Mouse (Mus musculus) v-Abl transformed pro-B cells (cell line): ENCODE measurements around the gene Fosb.

Experiments used
- in situ Hi-C, 2 experiments: fragments of 400-800 bp; cut with MboI; formaldehyde crosslinking; loops; one replicate each; pipeline ENCODE4 v1.15.1; 2025; ENCODE audit not compliant: unreplicated experiment in 2 of 2

Fosb gene

DNA sequence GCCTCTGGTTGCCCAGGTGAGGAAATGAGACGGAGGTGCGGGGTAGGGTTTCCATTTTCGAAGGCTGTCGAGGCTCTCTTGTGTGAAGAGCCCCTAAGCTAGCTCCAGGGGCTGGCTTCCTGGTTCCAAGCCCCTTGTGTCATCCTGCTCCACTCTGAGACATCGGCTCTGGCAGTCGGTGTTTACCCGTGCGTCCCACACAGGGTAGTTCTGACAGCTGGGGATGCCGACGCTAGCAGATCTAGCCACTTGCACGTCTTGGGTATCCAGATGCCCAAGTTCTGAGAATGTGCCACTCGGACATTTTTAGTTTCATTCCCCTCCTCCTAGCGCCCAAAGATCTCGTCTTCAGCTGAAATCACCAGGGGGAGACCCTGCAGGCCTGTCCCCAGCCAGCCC lies 26.4 kb downstream of the Fosb start:
- in situ Hi-C loops: loop anchor here (5.0 to 10.0 kb wide), 5 partner anchors 41 to 119 kb away; partner anchors contain the start of gene Gipr (in 1 of the 2)

DNA sequence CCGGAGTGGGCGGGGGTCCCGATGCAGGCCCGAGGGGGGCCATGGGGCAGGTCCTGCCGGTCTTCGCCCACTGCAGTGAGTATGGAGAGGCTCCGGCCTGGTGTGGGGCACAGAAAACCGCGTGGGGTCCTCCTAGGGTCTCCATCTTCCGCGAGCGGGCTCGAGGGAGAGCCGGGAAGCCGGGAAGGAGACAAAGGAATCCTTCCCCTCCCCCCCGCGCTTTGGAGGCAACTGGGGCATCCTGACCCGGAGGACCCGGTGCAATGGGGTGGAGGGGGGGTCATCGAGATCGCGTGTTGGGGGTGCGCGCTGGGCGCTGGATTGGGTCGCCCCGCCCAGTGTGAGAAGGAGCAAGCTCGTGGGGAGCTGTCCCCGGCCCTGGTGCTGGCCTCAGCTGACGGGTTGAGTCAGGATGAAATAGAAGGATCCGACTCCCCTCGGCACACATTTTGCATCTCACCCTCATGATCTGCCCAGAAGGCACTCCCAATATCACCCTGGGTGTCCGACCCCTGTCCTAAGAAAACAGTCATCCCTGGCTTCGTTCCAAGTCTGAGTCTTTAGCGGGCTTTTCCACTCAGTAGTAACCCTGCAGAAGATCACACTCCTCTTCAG lies 27.0 kb downstream of the Fosb start:
- in situ Hi-C loops: loop anchor here (5.0 to 10.0 kb wide), 5 partner anchors 41 to 118 kb away; partner anchors contain the start of gene Gipr (in 1 of the 2)

DNA sequence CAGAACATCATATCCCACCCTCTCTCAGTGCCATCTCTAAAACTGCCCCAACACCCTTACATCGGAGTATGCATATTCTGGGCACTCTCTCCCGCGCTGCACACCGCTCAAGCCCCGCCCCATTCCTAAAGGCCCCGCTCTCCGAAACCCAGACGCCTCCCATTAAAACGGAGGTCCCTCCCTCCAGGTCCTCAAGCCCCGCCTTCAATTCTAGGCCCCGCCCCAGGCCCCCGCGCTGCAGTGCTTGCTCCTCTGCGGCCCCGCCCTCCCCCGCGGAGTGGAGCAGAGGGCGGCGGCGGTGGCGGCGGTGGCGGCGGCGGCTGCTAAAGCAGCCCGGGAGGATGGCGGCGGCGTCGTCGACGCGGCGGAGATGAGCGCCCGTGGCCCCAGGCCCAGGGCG lies 27.5 kb downstream of the Fosb start, which contains the start of gene Rtn2:
Rtn2 (plus strand) TSS at position 240 of the 400 bp plus-strand sequence.
- in situ Hi-C loops: loop anchor here (5.0 to 10.0 kb wide), 5 partner anchors 40 to 118 kb away; partner anchors contain the start of gene Gipr (in 1 of the 2)

DNA sequence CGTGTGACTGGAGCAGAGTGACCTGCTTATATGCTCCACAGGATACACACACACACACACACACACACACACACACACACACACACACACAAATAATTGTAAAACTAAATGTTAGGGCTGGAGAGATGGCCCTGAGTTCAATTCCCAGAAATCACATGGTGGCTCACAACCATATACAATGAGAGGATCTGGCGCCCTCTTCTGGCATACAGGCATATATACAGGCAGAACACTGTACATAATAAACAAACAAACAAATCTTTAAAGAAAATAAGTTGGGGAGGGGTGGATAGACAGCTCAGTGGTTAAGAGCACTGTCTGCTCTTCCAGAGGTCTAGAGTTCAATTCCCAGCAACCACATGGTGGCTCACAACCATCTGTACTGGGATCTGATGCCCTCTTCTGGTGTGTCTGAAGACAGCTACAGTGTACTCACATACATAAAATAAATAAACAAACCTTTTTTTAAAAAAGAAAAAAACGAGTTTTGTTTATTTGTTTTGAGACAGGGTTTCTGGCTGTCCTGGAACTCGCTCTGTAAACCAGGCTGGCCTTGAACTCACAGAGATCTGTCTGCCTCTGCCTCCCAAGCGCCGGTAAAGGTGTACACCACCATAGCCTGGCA lies 28.1 kb downstream of the Fosb start:
- in situ Hi-C loops: loop anchor here (5.0 to 10.0 kb wide), 5 partner anchors 39 to 117 kb away; partner anchors contain the start of gene Gipr (in 1 of the 2)

DNA sequence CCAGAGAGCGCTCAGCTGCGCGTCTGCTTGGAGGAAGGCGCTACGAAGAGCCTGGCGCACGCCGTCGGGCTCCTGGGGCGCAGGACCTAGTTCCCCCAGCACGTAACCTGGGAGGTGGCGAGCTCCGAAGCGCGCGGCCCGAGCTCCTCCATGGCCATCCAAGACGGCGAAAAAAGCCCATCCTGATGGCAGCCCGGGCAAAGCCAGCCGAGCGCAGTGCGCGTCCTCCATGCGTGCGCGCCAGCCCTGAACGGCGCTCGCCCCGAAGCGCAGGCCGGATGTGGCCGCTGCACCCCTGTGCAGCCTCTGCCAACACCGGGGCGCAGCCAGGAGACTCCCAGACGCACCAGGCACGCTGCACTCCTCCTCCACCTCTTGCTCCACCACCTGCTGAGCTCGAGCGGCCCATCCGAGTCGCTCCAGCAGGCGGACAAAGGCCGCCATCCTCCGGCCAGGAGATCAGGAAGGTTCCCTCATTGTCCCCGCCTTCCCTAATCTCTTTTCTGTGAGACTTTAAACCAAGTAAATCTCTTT lies 30.2 kb downstream of the Fosb start, which contains the start of gene Ppm1n:
Ppm1n (minus strand) TSS at position 484 of the 534 bp plus-strand sequence.
- in situ Hi-C loops: loop anchor here (5.0 to 10.0 kb wide), 5 partner anchors 37 to 115 kb away; partner anchors contain the start of gene Gipr (in 1 of the 2)

DNA sequence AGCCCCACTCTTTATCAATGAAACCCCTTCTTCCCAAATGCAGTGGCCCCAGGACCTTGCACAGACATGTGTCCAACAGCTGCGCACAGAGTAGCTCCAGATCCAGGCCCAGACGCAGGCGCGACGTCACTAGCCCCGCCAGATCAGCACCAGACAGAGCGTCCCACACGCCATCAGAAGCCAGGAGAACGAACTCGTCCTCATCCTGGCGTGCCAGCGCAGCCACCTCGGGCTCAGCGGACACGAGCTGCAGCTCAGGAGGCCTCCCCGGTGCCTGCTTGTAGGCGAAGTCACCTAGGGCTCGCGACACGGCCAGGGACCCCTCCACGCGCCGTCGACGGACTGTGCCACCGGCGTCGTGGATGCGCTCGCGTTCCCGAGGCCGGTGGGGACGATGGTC lies 30.8 kb downstream of the Fosb start:
- in situ Hi-C loops: no loop called here

DNA sequence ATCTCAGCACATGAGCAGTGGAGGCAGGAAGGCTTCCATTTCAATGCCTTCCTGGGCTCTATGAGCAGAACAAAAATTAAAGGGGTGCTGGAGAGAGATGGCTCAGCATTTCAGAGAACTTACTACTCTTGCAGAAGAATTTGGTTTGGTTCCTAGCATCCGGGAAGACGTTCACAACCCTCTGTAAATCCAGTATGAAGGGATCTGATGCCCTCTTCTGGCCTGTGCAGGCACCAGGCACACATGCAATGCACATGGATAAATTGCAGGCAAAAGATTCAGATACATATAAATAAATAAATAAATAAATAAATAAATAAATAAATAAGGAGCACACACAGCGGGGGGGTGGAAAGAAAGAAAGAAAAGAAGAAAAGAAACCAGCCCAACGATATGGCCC lies 33.6 kb downstream of the Fosb start:
- in situ Hi-C loops: no loop called here

DNA sequence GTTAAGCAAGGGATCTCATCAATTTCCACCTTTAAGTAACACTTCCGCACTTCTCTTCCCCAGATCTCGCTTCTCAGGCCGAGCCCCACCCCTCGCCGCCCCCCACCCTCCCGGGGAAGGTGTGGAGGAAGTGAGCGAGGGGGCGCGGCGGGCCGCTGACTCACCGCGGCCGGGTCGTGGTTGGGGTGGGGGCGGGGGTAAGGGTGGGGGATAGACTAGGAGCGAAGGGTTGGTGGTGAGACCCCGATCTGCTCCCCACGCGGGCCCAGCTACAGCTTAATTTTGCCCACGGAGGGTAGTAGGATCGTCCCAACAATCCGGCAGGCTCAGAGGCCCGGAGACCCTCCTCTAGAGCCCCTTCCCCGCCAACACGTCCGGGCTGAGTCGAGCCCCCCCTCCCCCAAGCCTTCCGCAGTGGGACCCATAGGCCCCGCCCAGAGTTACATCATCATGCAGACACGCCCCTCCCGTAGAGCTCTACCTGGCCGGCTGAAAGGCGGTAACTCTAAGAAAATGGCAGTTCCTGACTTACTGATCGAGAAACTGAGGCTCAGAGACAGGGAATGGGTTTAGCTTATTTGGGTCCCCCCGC lies 37.6 kb downstream of the Fosb start:
- in situ Hi-C loops: no loop called here

DNA sequence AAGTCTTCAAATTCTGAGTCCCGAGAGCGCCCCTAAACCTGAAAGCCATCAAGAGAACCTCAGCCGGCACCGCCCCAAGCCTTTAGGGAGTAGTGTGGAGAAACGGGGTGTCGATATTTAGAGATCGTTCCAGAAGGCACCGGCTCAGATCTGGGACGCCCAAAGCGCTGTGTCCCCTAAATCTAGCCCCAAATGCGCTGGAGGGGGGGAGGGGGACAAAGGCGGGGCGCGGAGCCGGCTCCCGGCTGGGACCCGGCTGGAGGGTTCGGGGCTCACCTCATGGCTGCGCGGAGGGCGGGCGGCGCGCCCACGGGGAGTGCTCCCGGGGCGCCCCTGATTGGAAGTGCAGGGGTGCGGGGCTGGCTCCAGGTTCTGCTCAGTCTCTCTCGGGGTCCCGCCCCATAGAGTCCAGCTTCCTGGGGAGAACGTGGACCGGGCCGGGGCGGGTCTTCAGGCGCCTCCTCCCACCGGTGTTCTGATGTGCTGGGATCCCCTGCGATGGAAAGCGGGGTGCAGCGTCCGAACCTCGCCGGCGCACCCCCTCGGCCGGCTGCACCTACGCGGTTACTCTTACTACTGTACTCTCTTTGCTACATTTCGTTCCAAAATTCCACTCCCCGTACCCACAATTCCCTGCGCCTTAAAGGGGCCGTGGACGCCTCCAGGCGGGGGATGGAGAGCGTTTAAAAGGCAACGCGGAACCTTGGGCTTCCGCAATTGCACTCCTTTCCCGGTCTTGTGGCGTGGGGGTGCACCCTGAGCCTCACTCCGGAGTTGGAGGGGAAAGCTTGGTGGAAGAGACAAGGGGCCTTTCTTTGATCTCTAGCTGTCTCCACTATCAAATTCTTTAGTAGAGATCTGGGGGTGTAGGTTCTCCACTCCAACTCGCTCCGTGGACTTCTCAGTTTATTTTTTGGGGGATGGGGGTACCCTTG lies 38.3 kb downstream of the Fosb start, which contains the start of gene Vasp:
Vasp (minus strand) TSS at position 580 of the 935 bp plus-strand sequence.
- in situ Hi-C loops: no loop called here

DNA sequence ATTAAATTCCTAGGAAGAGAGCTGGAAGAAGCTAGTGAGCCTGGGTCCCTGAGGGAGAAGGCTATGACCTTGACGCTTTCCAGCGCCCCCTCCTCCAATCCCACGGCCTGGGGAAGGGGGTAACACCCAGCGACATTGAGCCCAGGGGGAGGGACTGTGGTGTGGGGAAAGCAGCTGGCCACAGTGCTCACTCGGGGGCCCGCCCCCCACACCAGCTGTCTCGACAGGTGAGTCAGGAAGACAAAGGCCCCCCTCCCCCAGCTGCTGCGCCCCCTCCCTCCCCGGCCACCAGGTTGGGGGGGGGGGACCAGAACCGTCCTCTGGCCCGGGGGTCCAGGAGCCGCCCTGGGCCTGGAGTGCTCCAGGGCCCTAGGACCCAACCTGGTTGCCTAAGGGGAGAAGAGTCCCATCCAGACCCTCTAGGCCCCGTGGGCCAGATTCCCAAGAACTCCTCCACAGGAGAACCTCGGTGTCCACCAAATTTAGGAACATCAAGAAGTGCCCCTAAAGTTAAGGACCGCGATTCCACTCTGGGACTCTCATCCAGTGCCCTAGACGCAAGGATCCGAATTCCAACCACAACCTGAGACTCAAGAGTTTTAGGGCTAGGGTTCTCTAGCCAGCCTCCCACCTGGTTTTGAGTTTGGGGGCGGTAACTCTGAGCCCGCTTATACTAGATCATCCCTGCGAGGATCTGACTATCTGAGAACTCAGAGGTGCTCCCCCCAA lies 39.2 kb downstream of the Fosb start:
- in situ Hi-C loops: no loop called here

DNA sequence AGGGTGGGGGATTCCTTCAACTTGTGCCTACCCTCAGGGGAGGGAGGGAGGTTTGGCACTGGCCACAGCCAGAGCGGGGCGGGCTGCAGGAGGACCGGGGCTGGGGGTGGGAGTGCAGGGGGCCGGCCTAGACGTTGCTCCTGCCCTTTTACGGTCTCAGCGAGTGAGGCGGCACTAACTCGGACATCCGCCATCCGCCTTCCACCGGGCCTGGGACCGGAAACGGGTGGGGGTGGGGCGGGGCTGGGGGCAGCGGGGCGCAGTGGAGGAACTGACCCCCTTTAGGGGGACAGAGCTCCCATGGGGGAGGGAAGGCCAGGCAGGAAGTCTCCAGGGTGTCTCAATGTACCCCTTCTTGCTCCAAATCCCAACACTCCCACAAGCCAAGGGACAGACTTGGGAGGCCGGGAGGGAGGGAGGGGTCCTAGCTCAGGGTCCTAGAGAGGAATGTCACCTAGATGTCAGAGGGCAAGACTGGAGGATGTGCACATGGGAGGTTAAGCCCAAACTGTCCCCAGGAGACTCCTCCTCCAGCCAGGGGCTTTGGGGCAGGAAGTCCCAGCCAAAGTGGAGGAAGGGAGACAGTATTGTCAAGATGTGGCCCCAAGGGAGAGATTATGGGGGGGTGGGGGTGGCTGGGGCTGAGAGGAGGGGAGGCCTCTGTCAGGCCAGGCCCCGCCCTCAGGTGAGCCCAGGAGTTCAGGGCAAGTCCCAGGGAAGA lies 40.0 kb downstream of the Fosb start:
- in situ Hi-C loops: no loop called here

DNA sequence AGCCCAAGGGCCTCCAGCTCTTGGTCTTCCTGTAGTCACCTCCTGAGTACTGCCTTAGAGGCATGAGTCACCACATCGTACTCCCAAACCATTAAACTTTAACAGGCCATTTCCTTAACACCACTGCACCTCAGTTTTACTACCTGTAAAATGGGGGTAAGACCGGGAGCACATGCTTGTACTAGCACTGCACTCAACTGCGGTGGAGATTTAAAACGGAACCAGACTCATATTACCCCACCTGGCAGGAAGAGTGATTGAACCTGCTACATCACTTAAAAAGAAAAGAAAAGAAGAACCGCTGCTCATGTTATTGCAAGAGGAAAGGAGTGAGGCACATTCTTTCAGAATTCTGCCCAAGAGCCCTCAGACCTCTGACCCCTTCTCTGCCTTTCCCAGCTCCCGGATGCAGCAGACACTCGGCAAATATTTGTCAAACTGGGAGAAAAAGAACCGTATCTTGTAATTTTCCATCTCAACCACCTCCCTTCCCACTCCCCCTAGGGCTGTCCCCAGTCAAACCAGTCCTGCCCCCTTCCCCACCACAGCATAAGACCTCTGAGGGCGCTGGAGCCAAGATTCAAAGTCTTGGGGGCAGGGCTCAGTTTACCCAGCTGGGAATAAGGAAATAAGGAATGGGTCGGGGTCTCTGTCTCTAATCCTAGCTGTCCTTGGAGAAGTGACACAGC lies 40.7 kb downstream of the Fosb start:
- in situ Hi-C loops: no loop called here

DNA sequence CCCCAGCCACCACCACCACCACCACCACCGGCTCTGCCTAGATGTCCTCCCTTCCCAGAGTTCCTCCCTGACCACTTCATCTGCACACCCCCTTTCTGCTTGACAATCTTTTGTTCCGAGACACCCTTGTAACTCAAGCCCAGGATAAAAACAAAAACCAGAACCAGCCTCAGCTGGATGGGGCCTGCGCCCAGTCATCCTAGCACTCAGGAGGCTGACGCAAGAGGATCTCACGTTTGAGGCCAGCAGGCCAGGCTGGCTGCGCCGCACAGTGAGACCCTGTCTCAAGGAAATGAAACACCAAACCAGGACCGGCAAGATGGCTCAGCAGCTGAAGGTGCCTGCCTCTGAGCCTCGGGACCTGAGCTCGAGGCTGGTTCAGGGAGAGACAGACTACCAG lies 42.8 kb downstream of the Fosb start:
- in situ Hi-C loops: no loop called here

DNA sequence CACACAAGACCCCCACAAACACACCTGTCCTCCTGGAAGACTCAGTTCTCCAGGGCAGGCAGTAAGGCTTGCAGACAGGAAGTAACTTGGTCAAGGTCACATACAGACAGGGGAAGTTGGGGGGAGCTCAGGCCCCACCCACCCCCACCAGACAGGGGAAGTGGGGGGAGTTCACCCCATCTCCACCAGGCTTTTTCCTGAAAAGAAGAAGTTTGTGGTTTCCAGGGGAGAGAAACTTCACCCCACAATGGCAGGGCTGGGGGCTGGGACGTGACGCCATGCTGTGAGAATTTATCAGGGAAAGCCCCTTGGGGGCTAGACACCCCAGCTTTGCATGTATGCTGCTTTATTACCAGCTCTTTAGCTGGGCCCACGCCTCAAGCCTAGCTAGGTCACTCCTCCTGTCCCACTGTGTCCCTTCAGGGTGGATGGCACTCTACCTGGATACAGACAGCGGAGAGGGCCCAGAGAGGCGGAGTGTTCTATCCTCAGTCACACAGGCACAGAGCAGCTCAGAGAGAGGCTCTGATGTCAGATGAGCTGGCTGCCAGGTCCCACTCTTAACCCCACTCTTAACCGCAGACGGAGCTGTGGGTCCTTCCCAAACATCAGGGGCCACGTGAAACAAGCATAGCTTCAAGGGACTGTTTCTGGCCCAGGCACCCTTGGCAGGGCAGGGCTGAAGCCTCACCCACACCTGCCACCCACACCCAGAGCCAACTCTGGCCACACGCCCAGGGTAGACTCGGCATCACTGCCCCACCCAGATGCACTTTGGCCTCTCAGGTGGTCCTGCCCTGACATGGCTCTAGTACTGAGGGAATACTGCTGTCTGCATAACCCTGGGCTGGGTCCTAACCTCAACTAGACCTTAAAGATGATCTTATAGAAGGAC lies 43.7 kb downstream of the Fosb start:
- in situ Hi-C loops: no loop called here

DNA sequence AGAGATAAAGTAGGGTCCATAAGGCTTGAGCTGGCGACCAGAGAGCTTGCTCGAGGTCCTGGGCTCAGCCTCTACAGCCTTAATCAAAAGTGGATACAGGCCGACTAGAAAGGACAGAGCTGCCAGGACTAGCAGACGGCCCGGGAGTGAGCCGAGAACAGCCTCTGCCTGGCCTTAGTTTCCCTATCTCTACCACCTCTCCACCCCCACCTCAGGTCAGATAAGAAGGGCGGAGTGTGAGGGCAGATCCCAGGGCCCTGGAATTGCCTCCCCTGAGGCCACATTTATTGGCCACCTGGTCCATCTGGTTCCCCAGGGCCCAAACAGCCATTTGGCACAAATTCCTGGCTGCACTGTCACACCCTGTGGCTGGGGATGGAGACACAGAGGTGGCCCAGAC lies 44.7 kb downstream of the Fosb start:
- in situ Hi-C loops: no loop called here

DNA sequence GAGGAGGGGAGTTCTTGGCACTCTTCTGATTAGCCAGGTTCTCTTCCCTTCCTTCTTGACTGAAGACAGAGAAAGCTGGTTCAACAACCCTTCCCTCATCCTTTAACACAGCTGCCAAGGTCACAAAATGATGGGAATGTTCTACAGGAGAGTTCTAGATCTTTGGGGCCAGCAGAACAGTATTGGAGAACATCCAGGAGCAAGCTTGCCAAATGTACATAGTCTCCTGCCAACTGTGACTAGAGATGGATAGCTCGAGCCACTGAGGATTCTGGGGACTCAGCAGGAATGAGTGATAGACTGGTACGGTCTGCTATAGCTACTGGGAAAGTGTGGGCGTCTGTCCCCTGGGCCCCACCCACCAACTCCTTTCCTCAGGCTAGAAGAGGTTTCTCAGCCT lies 51.5 kb downstream of the Fosb start:
- in situ Hi-C loops: no loop called here

DNA sequence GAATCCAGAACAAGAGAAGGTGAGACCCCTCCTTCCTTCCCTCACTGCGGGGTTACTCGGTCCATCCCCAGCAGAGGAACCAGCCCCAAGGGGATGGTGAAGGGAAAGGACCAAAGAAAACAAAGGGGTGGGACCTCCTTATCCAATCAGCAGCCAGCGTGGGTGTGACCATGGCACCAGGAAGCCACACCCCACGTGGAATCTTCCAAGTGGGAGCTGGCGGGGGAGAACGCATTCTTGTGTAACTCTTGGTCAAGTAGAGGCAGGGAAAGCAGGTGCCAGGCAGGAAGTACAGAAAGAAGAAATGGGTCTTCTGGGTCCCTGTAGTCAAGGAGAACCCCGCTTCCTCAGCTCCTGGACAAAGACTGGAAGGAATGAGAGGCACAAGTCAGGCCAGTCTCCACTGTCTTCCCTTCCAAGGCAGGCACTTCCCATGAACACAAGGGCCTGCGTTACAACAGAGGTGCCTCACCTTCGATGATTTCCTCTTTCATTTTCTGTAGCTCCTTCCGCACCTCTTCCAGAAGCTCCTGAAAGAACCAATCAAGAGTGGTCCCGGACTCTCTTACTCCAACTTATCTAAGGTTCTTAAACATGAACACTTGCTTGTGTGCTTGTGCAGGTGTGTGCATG lies 52.3 kb downstream of the Fosb start:
- in situ Hi-C loops: no loop called here
